Mouse (Mus musculus): ENCODE results near the gene Mdp1. TPM values are rescaled to one million over a fixed set of nuclear protein-coding genes. Genes with fewer than 3 reads are reported as not detected.

Mdp1 gene
- 29.7 TPM for polyA plus RNA-seq (2021)

GRCm38 (mm10) chr14:55659960-55660573 is at the start of gene Mdp1:
TSS of gene Mdp1 (minus strand) at chr14:55660508.
- in situ Hi-C loops (cut with MboI; ENCODE audit: low pct_unique_long_range_greater_than_20kb) = no loop called here
- ChIA-PET POLR2A (interaction anchor here (0.7 to 1.6 kb wide), 3 partner anchors 10 to 25 kb away, joined by 3 to 5 read pairs (median 3); no protein-coding TSS in a partner anchor), CTCF (interaction anchor here (0.6 to 2.8 kb wide), 6 partner anchors 9 to 84 kb away, joined by 3 to 15 read pairs (median 4); partner anchors contain the start of gene Gmpr2)
- no peaks in the 10 kb centered on the region for H3K27me3 ChIP-seq
- TF ChIP-seq CTCF (IDR thresholded peaks at IDR 0.05) = peak; percentile 85
- DNase-seq (ENCODE audit: low read depth, low spot score) (no peak), ATAC-seq (peak; percentile 89)

- POLR2A ChIA-PET = no interaction called here
- in situ Hi-C loops (cut with MboI; ENCODE audit: low pct_unique_long_range_greater_than_20kb) = no loop called here
- ATAC-seq (no peak), DNase-seq (ENCODE audit: low read depth, low spot score) (no peak)
- CTCF ChIA-PET = no interaction called here
- TF ChIP-seq CTCF (IDR thresholded peaks at IDR 0.05) = no peak
- H3K27me3 ChIP-seq = no peaks in the 10 kb centered on the region
Measured at GRCm38 (mm10) chr14:55709509-55709908, 49.2 kb upstream of the Mdp1 start.

- ChIA-PET POLR2A (no interaction called here), CTCF (interaction anchor here (0.7 kb wide), 1 partner anchor 14 kb away, joined by 3 read pairs; the partner anchor contains the start of gene Rabggta)
- in situ Hi-C loops (cut with MboI; ENCODE audit: low pct_unique_long_range_greater_than_20kb) = no loop called here
- ATAC-seq = no peak
- TF ChIP-seq CTCF (IDR thresholded peaks at IDR 0.05) = no peak
- H3K27me3 ChIP-seq = no peaks in the 10 kb centered on the region
- no peak for DNase-seq (ENCODE audit: low read depth, low spot score)
Measured at GRCm38 (mm10) chr14:55707397-55707796, 47.1 kb upstream of the Mdp1 start.

GRCm38 (mm10) chr14:55706051-55706600 is 45.8 kb upstream of the Mdp1 start:
- in situ Hi-C loops (cut with MboI; ENCODE audit: low pct_unique_long_range_greater_than_20kb) = no loop called here
- ChIA-PET POLR2A (no interaction called here), CTCF (no interaction called here)
- ATAC-seq (no peak), DNase-seq (ENCODE audit: low read depth, low spot score) (no peak)
- TF ChIP-seq CTCF (IDR thresholded peaks at IDR 0.05) = no peak
- no peaks in the 10 kb centered on the region for H3K27me3 ChIP-seq

GRCm38 (mm10) chr14:55702761-55703160 is 42.5 kb upstream of the Mdp1 start:
- no peaks in the 10 kb centered on the region for H3K27me3 ChIP-seq
- in situ Hi-C loops (cut with MboI; ENCODE audit: low pct_unique_long_range_greater_than_20kb) = no loop called here
- no peak for DNase-seq (ENCODE audit: low read depth, low spot score)
- TF ChIP-seq CTCF (IDR thresholded peaks at IDR 0.05) = no peak
- ATAC-seq = no peak
- ChIA-PET CTCF (interaction anchor here (1.6 kb wide), 1 partner anchor 21 kb away, joined by 5 read pairs; the partner anchor contains the start of gene Tinf2), POLR2A (no interaction called here)

GRCm38 (mm10) chr14:55701131-55701530 is 40.8 kb upstream of the Mdp1 start:
- no peak for TF ChIP-seq CTCF (IDR thresholded peaks at IDR 0.05)
- in situ Hi-C loops (cut with MboI; ENCODE audit: low pct_unique_long_range_greater_than_20kb) = no loop called here
- no peak for ATAC-seq
- ChIA-PET POLR2A (interaction anchor here (1.3 to 1.4 kb wide), 2 partner anchors 12 to 15 kb away, joined by 3 read pairs; partner anchors contain the start of gene Tgm1), CTCF (interaction anchor here (1.6 to 1.8 kb wide), 2 partner anchors 11 to 19 kb away, joined by 4 to 5 read pairs; partner anchors contain the start of gene Tinf2)
- DNase-seq (ENCODE audit: low read depth, low spot score) = no peak
- no peaks in the 10 kb centered on the region for H3K27me3 ChIP-seq

GRCm38 (mm10) chr14:55697226-55697625 is 36.9 kb upstream of the Mdp1 start:
- no peak for TF ChIP-seq CTCF (IDR thresholded peaks at IDR 0.05)
- H3K27me3 ChIP-seq = no peaks in the 10 kb centered on the region
- ChIA-PET POLR2A (no interaction called here), CTCF (interaction anchor here (1.1 to 1.4 kb wide), 2 partner anchors 11 to 37 kb away, joined by 3 read pairs; no protein-coding TSS in a partner anchor)
- in situ Hi-C loops (cut with MboI; ENCODE audit: low pct_unique_long_range_greater_than_20kb) = no loop called here
- ATAC-seq = no peak
- no peak for DNase-seq (ENCODE audit: low read depth, low spot score)

- DNase-seq (ENCODE audit: low read depth, low spot score) = no peak
- ChIA-PET CTCF (interaction anchor here (0.7 kb wide), 1 partner anchor 33 kb away, joined by 3 read pairs; the partner anchor contains the start of gene Rabggta), POLR2A (no interaction called here)
- TF ChIP-seq CTCF (IDR thresholded peaks at IDR 0.05) = no peak
- H3K27me3 ChIP-seq = no peaks in the 10 kb centered on the region
- ATAC-seq = no peak
- in situ Hi-C loops (cut with MboI; ENCODE audit: low pct_unique_long_range_greater_than_20kb) = no loop called here
Measured at GRCm38 (mm10) chr14:55689433-55689832, 29.1 kb upstream of the Mdp1 start.

GRCm38 (mm10) chr14:55682118-55682493 is 21.8 kb upstream of the Mdp1 start:
- ChIA-PET CTCF (interaction anchor here (0.7 to 8.9 kb wide), 16 partner anchors 10 to 74 kb away, joined by 3 to 80 read pairs (median 4); partner anchors contain the start of genes Dhrs1, Nedd8 and Nop9), POLR2A (interaction anchor here (0.8 to 2.4 kb wide), 2 partner anchors 9 to 63 kb away, joined by 3 to 14 read pairs; partner anchors contain the start of genes Dhrs1 and Nop9)
- no peak for ATAC-seq
- in situ Hi-C loops (cut with MboI; ENCODE audit: low pct_unique_long_range_greater_than_20kb) = loop anchor here (5.0 kb wide), 1 partner anchor 60 kb away; no protein-coding TSS in a partner anchor
- no peak for DNase-seq (ENCODE audit: low read depth, low spot score)
- TF ChIP-seq CTCF (IDR thresholded peaks at IDR 0.05) = no peak
- no peaks in the 10 kb centered on the region for H3K27me3 ChIP-seq

- no peak for TF ChIP-seq CTCF (IDR thresholded peaks at IDR 0.05)
- CTCF ChIA-PET = interaction anchor here (0.7 to 8.9 kb wide), 14 partner anchors 9 to 74 kb away, joined by 3 to 80 read pairs (median 4); partner anchors contain the start of genes Dhrs1, Nedd8 and Nop9
- in situ Hi-C loops (cut with MboI; ENCODE audit: low pct_unique_long_range_greater_than_20kb) = loop anchor here (5.0 kb wide), 1 partner anchor 61 kb away; no protein-coding TSS in a partner anchor
- ATAC-seq (peak; percentile 84), DNase-seq (ENCODE audit: low read depth, low spot score) (peak; percentile 95)
- no peaks in the 10 kb centered on the region for H3K27me3 ChIP-seq
- POLR2A ChIA-PET = interaction anchor here (0.8 to 2.4 kb wide), 3 partner anchors 9 to 64 kb away, joined by 3 to 14 read pairs (median 6); partner anchors contain the start of genes Dhrs1 and Nop9
Measured at GRCm38 (mm10) chr14:55681160-55682117, 21.1 kb upstream of the Mdp1 start, which contains the start of gene Tinf2. TSS of gene Tinf2 (minus strand) at chr14:55681820.
